Mouse (Mus musculus) embryonic fibroblast, embryonic 13.5 days (primary cell): ENCODE data around the gene H3f3a. TPM values are rescaled to one million over a fixed set of nuclear protein-coding genes. Genes with fewer than 3 reads are reported as not detected.

Source experiments
- H3K27ac ChIP-seq: 2 replicates; pipeline ENCODE4 v1.5.1; 2012; ENCODE audit warnings: low read length, control low read depth, inconsistent platforms; ENCODE audit not compliant: insufficient read depth
- H3K4me1 ChIP-seq: 2 replicates; pipeline ENCODE4 v1.6.1; 2011; ENCODE audit warnings: low read length; ENCODE audit not compliant: control insufficient read depth, insufficient read depth
- H3K4me3 ChIP-seq: 2 replicates; pipeline ENCODE4 v1.5.1; 2011; ENCODE audit warnings: mild to moderate bottlenecking, control low read depth, low read length; ENCODE audit not compliant: insufficient read depth
- CTCF ChIP-seq: IDR thresholded peaks from 2 replicates; pipeline ENCODE4 v1.5.1; 2011; ENCODE audit warnings: mild to moderate bottlenecking, control low read depth, low read length, moderate library complexity, borderline replicate concordance; ENCODE audit not compliant: insufficient read depth
- POLR2A ChIP-seq: IDR thresholded peaks from 2 replicates; pipeline ENCODE4 v1.6.1; 2011; ENCODE audit warnings: low read depth, mild to moderate bottlenecking, control low read depth, low read length, moderate library complexity
- polyA plus RNA-seq: library from polyadenylated mRNA; stranded (reverse); fragments of >200 nt; gene quantifications from 2 replicates; pipeline ENCODE4 v1.2.4, GENCODE M21; 2011; ENCODE audit warnings: low read depth; ENCODE audit not compliant: missing spikeins, insufficient read length

H3f3a gene
- polyA plus RNA-seq, 1 experiment: 820 TPM

- Histone ChIP-seq H3K27ac (no peak overlapping the region), H3K4me3 (no peak overlapping the region), H3K4me1 (no peaks in the 10 kb centered on the region)
- TF ChIP-seq CTCF (no peak), POLR2A (no peak)
Measured at GRCm38 (mm10) chr1:180822276-180822675, 8.5 kb upstream of the H3f3a start.

GRCm38 (mm10) chr1:180821101-180821500 is 7.4 kb upstream of the H3f3a start:
- H3K4me3 ChIP-seq: no peak overlapping the region
- no peak for TF ChIP-seq CTCF
- no peak for TF ChIP-seq POLR2A
- H3K4me1 ChIP-seq: no peaks in the 10 kb centered on the region
- no peak overlapping the region for H3K27ac ChIP-seq

DNA sequence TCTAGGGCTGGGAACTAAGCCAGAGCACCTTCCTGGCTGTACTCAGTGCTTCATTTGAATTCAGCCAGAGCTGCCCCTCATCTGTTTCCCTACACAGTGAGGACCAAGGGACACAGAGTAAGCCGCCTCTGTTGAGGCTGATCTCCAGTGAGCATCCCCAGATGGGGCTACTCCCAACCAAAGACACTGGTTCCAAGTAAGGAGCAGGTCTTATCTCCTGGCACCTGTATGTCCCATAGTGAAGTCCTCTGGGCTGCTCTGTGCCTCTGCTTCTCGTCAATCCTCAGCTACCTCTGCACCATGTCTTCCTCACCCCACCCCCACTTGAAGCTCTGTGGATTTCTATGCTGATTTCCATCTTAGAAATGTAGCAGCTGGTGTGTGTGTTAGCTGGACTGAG is 4.3 kb upstream of the H3f3a start:
- Histone ChIP-seq H3K27ac (no peak overlapping the region), H3K4me3 (no peak overlapping the region), H3K4me1 (no peaks in the 10 kb centered on the region)
- no peak for TF ChIP-seq POLR2A
- TF ChIP-seq CTCF: no peak

DNA sequence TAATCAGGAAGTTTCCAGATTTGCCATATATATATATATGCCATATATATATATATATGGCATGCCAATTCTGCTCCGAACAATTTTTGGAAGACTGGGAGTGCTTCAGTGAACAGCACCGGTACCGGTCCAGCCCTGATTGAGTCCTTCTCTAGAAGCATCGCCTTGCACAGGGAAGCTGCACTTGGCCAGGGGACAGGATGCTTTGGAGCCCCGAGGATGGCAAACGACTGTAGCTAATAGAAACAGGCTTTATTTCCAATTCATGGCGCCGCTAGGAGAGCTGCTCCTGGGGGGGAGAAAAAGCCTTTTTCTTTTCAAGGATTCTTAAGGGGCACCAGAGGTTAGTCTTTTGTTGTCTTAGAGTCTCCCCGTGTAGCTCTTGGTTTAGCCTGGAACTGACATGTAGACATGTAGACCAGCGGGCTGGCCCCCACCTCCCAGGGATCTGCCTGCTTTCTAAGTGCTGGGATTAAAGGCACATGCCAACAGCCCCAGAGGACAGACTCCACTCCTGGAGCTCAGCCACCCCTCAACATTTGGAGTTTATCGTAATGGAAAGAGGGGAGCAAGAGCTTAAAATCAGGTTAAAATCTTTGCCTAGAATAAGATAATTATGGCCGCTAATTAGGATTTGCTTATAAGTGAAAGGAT is 1.8 kb upstream of the H3f3a start:
- no peak overlapping the region for H3K27ac ChIP-seq
- TF ChIP-seq POLR2A (no peak), CTCF (no peak)
- peaks cover under 1% of the 10 kb centered on the region for H3K4me1 ChIP-seq
- no peak overlapping the region for H3K4me3 ChIP-seq

GRCm38 (mm10) chr1:180813409-180813884 is 296 bp downstream of the H3f3a start:
- Histone ChIP-seq H3K27ac (peak overlapping the region; percentile 97), H3K4me1 (peaks cover 2% of the 10 kb centered on the region), H3K4me3 (peak overlapping the region; percentile 92)
- TF ChIP-seq CTCF (no peak), POLR2A (peak; percentile 96)

DNA sequence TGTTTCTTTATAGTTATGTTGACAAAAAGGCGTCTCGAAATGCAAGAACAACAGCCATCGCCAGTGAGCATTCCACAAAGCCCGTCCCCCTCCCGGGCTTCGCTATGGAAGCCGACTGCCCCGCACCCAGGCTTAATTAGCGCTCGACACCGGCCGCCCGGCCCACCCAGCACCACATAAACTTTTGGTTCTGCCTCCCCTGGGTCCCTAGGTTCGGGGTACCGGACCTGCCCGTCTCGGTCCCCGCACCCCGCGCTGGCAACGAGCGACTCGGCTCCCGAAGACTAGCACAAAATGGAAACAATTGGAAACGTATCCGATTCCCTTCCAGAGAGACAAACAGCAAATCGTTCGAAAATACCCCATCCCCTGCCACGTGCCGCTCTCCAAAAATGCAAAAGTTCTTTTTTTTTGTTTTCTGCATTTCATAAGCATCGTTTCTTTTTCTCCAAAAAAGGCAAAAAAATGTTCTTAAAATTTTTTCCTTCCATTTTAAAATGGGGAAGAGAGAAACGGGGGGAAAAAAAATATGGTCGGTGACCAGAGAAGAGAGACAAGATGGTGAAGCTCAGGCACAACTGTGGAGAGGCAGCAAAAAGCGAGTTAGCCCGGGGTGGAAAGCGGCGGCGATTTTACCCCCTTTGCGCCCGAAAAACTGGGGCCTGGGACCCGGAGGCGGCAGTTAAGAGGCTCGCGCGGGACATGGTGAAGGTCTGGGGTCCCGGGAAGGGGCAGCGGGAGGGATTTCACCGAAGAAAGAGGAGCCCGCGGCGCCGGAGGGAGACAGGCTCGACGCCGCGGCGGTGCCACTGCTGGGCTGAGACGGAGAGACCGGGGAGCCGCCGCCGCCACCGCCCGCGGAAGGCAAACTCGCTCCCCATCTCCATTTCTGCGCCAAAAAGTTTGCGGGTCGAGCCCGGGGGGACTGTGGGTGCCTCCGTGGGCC is 1.0 kb downstream of the H3f3a start:
- Histone ChIP-seq H3K4me1 (peaks cover 4% of the 10 kb centered on the region), H3K4me3 (peak overlapping the region; percentile 92), H3K27ac (peak overlapping the region; percentile 97)
- TF ChIP-seq CTCF (no peak), POLR2A (no peak)

- TF ChIP-seq POLR2A (no peak), CTCF (no peak)
- peak overlapping the region; percentile 92 for H3K4me3 ChIP-seq
- peaks cover 4% of the 10 kb centered on the region for H3K4me1 ChIP-seq
- peak overlapping the region; percentile 97 for H3K27ac ChIP-seq
Measured at GRCm38 (mm10) chr1:180811596-180812462, 1.9 kb downstream of the H3f3a start.

DNA sequence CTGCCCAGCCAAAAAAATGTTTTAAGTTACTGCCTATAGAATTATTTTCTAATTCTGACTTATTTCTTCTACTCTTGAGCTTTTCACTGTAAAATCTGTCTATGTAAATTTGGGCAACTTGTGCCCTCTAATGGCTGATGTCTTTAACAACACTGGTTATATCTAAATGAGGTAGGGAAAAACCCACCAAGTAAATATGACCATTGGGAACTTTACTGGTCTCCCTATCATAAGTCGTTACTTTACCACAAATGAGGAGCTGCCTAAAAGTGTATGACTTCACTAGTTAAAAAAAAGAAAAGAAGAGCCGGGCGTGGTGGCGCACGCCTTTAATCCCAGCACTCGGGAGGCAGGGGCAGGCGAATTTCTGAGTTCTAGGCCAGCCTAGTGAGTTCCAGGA is 2.8 kb downstream of the H3f3a start:
- H3K4me1 ChIP-seq: peaks cover 4% of the 10 kb centered on the region
- TF ChIP-seq CTCF: no peak
- TF ChIP-seq POLR2A: no peak

GRCm38 (mm10) chr1:180808831-180809230 is 4.9 kb downstream of the H3f3a start:
- TF ChIP-seq POLR2A (no peak), CTCF (no peak)
- Histone ChIP-seq H3K4me1 (peaks cover 4% of the 10 kb centered on the region), H3K4me3 (no peak overlapping the region), H3K27ac (no peak overlapping the region)

More for the DNA sequence above, 2.8 kb downstream of the H3f3a start:
- peak overlapping the region; percentile 29 for H3K4me3 ChIP-seq
- no peak overlapping the region for H3K27ac ChIP-seq
